Mouse (Mus musculus) right cerebral cortex, postnatal 25 days (tissue): ENCODE results near the gene Cdk5r1.
A peak's percentile ranks its signal among the peaks of the same experiment; 100 is the strongest.
"Not testable (repeated sequence)": the region's sequence is repeated elsewhere in the genome, so short reads cannot be mapped to it uniquely, and the experiment has no call there.

Experiments used
- DNase-seq: peaks from one replicate; pipeline ENCODE4 v3.0.0; 2022

The Cdk5r1 gene

DNA sequence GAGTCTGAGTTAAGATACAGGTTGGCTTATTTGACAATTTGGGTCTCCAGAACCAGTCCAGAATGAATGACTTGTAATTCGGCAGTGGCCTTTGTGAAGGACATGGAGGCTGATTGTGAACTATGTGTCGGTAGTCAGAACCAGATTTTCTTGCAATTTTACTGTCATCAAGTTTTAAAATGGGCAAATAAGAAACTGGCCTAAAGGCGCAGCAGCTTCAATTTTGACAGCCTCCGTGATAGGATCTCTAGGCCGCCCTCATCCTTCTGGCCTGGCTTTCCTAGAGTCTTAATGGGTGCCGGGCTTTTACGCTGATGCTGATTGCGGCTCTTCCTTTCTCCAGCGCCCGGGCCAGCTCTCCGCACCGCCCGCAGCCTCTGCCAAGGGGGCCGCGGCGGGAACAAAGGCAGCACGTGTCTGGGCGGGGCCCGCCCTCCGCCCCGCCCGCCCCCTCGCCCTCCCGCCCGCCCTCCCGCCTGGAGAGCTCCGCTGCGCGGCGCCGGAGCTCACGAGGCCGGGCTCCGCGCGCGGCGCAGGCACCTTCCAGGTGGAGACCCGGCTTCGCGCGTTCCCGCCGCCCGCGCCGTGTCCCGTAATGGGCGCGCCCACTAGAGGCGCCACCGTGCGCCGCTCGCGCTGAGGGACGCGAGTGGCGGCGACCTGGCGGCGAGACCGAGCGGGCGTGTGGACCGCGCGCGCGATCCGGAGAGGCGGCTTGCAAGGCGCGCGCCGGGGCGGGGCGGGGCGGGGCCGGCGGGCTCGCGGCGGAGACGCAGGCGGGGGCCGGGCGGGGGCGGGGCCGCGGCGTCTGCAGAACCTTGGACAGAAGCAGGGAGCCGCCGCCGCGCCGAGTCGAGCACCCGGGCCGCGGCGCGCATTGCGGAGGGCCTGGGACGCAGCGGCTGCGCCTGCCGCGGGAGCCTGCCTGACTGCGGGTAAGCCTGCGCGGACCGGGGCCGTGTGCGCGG, at the start of gene Cdk5r1:
Gene Cdk5r1, plus strand, starts transcription at position 802 of the 968 bp plus-strand sequence.
- peak; percentile 94 for DNase-seq

DNA sequence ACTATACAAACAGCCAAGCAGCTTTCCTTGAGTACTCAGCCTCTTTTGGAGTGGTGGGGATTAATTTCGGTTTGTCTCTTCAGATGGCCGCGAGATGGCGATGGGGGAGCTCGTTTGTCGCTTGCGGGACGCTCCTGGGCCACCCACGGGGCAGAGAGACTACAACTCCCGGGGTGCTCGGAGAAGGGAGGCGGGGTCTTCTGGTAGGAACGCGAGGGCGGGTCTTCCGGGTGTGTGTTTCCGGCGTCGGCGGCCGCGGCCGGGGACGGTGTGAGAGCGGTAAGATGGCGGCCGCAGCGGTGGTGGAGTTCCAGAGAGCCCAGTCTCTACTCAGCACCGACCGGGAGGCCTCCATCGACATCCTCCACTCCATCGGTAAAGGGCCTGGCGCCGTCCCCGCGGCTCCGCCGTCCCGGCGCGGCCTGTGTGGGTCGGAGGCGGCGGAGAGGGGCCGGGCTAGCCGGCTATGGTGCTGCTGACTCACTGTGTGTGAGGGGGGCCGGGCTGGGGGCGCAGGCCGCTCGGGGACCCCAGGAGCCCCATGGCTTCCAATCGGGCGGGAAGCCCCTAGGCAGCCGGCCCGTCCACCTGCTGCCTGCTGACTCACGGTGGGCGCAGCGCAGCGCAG, 48.3 kb upstream of the Cdk5r1 start, which contains the start of gene Psmd11:
Gene Psmd11, plus strand, starts transcription at position 235 of the 628 bp plus-strand sequence.
- peak; percentile 96 for DNase-seq

DNA sequence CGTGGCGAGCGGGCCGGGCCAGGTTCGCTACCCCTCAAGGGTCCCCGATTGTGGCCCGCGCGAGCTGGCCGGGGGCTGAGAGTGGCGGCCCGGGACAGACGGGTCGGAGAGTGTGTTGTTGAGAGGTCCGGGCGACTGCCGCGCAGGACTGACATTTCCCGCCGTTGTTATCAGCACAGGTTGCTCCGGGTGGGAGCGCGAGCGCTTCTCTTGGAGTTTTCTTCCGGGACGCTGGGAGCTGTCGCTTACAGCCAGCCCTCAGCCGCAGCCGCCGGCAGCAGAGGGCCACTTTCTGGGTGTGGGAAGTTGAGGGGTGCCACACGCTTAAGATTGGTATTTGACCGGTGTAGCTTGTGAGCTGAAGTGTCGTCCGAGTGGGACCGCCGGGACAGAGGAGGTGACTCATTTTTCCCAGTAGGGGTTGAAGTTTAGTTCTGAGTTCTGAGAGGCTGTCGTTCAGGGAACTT, 47.8 kb upstream of the Cdk5r1 start:
- DNase-seq, result peak; percentile 55

DNA sequence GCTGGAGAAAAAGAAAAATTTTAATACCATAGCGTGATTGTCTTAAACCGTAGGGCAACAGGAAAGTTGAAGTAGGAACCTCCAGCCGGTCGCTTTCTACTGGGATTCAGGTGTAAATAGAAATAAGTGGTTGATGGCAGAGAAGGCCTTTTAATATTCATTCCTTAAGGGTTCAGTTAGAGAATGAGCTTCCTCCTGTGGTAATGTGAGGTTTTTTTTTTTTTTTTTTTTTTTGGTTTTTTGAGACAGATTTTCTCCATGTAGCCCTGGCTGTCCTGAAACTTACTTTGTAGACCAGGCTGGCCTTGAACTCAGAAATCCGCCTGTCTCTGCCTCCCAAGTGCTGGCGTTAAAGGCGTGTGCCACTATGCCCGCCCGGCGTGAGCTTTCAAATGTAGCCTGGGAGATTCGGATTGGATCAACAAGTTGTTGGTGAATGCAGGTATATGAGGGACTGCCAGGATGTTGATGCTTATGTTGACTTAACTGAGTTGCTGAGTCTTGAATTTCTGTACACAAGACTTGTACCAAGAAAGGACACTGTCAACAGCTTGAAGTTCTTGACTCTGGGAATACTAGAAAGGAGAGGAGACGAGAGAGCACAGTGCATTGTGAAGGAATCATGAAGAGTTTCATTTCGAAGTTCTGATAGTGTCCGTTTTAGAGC, 47.2 kb upstream of the Cdk5r1 start:
- no peak for DNase-seq

DNA sequence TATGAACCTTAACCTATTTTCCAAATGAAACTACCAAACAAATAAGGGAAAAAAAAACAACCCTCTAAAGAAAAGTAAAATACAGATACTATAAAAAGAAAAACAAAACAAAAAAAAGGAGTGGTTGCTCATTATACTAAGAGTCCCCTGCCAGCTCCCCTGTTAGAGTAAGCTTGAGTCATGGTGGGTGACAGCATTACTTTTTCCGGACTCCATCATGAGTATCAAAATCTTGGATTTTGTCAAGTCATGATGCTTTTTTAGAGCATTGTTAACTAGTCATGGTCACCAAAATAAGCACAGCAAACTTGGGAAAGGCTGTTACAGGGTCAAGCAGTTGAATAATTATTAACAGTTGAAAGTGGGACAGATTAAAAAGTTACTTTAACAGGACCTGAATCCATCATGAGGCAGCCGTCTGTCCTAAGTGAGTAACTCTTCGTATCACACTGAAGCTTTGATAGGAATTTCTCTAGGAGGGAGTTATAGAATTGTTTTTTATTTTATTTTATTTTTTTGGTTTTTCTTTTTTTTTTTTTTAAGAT, 46.4 kb upstream of the Cdk5r1 start:
- no peak for DNase-seq

DNA sequence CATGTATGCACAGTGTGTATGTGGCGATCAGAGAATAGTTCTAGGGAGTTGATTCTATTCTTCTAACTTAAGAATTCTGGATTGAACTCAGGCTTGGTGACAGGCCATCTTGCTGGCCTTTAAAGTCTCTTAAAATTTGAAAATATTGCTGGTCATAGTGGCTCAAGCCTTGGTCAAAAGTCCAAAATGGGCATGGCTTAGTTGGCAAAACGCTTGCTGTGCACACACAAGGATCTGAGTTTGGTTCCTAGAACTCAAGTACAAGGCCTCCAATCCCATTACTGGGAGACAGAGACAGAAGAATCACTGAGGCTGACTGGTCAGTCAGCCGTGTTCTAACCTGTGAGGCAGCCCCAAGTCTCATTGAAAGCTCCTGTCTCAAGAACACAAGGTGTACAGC, 29.9 kb upstream of the Cdk5r1 start:
- no peak for DNase-seq

DNA sequence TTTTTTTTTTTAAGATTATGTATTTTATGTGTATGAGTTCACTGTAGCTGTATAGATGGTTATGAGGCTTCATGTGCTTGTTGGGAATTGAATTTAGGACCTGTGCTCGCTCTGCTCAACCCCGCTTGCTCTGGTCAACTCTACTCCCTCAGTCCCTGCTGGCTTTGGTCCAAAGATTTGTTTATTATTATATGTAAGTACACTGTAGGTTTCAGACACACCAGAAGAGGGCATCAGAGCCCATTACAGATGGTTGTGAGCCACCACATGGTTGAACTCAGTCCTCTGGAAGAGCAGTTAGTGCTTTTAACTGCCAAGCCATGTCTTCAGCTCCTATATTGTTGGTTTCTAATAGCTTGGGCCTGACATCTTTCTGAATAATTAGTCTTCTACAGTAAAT, 27.0 kb upstream of the Cdk5r1 start:
- DNase-seq, result no peak

DNA sequence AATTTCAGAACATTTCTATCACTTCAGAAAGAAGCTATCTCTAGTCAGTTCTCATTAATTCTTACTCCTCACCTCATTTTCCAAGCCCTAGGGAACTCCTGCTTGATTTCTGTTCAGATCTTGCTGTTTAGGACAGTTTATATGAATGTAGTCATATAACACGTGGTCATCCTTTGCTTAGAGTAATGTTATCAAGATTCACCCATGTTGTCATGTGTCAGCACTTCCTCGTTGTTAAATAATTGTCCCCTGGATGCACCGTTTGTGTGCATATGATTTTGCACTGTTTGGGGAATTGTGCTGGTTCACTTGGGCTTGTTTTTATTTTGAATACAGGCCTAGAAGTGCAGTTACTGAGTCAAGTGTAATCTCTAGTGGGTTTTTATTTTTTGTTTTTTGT, 24.6 kb upstream of the Cdk5r1 start:
- no peak for DNase-seq

DNA sequence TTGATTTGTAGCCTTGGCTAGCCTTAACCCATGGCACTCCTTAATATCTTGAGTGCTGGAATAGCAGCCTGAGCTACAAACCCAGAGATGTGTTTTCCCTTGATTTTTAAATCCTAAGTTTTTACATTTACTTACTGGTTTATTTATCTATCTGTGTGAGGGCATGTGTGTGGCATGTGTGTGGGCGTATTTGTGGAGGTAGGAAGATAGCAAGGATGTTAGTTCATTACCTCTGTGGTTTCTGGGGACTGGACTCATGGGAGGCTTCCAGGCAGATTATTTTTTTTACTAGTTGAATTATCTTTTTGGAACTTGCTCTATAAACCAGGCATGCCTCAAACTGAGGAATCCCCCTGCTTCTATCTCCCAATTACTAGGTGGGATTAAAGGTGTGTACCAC, 23.6 kb upstream of the Cdk5r1 start:
- no peak for DNase-seq

DNA sequence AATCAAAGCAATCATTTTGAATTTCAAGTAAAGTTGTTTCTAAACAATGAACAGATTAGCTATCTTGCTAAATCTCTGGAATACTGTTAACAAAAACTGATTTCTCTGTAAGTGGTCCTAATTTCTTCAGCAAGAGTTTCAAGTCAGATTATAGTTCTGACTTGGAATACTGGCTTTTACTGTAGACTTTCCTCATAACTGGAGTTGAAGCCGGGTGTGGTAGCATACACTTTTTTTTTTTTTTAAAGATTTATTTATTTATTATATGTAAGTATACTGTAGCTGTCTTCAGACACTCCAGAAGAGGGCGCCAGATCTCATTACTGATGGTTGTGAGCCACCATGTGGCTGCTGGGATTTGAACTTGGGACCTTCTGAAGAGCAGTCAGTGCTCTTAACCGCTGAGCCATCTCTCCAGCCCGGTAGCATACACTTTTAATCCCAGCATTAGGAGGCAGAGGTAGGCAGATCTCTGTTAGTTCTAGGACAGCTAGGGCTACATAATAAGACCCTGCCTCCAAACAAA, 13.2 kb upstream of the Cdk5r1 start:
- DNase-seq, result not testable (repeated sequence)

DNA sequence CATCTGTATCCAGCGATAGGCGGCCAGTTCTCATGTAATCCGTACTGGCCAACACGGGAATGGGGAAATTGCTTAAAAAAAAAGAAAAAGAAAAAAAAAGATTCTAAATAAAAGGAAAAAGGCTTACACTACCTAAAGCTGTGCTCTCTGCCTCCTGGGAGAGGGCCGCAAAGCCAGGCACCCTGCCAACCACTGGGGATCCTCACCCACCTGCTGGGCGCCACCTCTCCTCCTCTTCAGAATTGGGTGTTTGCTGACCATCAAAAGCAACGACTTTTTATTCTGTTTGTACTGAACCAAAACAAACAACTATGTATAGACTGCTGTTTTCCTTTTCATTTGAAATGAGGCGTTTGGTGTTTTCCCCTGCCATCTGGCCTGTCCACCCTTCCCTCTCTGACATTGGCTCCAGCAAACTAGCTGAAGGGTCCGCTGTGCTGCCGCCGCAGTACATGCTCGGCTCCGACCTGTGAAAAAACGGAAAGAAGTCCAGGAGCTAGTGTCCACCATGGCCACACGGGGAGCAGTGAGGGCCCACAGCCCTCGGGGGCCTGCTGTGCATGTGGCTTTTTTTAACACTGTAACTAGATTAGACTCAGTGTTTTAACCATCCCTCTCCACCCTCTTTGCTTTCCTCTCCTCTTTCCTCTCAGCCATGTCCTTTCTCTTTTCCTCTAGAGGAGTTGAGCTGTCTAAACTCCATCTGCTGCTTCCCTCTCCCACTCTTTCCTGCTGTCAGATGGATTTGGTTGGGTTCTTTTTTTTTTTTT, 4.8 kb upstream of the Cdk5r1 start:
- peak; percentile 31 for DNase-seq

DNA sequence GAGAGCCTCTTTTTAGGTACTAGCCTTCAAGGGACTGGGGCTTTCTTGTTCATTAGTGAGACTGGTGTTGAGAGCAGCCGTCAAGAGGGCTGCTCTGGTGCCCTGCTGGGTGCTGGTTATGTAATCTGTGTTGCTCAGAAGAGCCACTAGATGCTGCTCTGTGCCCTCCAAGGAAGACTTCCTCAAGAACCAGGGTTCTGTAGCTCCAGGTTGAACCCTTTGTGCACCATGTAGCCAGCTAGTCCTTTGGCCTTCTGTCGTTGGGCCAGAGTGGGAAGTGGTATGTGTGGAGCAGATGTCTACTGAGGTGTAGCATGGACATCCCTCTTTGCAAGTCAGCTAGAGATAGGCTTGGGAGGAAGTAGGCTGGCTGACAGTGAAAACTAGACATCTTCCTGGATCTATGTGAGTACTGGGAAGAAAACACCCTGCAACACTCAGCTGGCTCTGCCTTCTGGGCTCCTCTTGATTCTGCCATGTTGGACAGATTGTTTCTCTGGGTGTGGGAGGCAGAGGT, 2.6 kb upstream of the Cdk5r1 start:
- DNase-seq, result peak; percentile 47

DNA sequence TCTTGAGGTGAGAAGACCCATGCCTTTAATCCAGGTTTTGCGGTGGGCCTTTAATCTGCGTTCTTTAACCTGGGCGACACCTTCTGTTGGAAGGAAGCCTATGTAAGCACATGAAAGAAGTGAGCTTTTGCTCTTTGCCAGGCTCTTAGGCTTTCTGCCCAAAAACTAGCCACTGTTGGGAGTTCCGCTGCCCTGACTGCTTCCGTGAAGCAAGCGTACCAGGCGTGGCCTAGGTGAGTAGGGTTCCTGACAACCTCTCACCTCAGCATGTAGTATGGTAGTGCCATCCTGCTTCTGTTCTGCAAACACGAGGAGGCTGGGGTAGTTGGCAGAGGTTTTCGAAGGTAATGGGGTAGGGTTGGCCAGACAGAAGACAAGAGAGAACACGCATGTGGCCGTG, 2.0 kb upstream of the Cdk5r1 start:
- no peak for DNase-seq

DNA sequence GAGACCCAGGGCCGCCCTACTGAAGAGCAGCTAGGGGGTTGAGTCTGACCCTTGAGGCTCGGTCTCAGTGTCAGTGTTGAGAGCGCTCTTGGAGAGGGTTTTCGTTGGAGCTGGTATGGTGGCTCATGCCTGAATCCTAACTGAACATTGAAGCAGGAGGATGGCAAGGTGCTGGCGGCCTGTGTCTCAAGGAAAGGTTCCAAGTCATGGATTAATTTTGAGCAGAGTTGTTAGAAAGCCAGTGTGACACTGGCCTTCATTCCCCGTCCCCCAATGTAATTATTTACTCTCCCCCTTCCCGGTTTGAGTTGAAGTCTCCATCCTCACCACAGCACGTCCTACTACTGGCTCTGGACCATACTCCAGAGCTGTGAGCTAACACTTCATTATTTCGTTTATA, 1.3 kb upstream of the Cdk5r1 start:
- no peak for DNase-seq

DNA sequence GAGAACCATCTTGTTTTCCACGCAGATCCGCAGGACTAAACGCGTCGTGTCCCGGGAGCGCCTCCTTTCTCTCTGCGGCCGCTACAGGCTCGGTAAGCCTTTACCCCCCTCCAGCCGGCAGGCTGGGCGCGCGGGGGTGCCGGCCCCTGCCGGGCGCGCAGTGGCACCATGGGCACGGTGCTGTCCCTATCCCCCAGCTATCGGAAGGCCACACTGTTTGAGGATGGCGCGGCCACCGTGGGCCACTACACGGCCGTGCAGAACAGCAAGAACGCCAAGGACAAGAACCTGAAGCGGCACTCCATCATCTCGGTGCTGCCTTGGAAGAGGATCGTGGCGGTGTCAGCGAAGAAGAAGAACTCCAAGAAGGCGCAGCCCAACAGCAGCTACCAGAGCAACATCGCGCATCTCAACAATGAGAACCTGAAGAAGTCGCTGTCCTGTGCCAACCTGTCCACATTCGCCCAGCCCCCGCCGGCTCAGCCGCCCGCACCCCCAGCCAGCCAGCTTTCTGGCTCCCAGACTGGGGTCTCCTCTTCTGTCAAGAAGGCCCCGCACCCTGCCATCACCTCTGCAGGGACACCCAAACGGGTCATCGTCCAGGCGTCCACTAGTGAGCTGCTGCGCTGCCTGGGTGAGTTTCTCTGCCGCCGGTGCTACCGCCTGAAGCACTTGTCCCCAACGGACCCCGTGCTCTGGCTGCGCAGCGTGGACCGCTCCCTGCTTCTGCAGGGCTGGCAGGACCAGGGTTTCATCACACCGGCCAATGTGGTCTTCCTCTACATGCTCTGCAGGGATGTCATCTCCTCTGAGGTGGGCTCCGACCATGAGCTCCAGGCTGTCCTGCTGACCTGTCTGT, 747 bp downstream of the Cdk5r1 start:
- DNase-seq, result peak; percentile 56

DNA sequence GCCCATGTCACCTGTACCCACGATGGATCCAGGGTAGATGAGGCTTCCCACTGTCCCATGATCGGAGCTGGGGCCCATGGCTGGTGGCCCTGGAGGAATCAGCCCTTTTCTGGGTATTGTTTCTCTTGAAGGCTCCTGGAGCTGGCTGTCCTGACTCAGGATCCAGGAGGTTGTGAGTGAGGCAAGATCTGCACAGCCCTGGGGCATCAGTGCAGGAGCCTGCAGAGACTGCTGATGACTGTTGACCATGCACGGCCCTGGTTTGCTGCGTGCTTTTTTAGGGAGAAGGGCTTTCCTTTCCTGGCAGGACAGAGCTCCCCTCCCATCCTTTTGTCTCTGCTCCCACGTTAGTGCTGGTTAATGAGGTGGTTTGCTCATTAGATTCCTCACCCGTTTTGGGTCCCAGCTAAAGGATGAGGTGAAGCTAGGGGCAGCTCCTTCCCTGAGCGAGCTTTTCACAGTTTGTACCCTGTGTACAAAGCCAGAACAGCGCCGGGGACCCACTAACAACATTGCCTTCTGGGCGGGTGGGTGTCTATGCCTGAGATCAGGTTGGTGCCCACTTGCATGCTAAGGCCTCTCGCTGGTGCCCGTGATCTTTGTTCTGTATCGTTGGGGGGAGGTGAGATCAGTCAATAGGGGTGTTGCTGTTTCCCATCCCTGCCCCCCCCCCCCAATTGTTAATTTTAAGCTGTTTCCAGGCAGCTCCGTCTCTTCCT, 2.0 kb downstream of the Cdk5r1 start:
- DNase-seq, result peak; percentile 17

DNA sequence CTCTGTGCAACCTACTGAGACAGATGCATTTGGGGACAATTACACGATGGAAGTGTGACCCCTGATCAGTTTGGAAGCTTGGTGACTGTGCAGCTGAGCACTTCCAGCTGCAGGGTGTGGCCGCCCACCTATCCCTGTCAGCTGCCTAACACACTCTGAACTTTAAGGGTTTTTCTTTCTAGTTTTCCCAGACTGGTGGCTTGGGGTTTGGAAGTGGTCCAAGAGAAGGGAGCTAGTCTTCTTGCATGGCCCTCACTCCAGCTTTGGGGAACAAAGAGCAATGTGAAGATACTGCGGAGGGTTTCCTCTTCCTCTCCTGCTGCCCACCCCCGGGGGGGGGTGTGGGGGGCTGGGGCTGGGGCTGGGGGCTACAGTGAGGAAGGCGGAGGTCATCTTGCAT, 2.6 kb downstream of the Cdk5r1 start:
- peak; percentile 45 for DNase-seq

DNA sequence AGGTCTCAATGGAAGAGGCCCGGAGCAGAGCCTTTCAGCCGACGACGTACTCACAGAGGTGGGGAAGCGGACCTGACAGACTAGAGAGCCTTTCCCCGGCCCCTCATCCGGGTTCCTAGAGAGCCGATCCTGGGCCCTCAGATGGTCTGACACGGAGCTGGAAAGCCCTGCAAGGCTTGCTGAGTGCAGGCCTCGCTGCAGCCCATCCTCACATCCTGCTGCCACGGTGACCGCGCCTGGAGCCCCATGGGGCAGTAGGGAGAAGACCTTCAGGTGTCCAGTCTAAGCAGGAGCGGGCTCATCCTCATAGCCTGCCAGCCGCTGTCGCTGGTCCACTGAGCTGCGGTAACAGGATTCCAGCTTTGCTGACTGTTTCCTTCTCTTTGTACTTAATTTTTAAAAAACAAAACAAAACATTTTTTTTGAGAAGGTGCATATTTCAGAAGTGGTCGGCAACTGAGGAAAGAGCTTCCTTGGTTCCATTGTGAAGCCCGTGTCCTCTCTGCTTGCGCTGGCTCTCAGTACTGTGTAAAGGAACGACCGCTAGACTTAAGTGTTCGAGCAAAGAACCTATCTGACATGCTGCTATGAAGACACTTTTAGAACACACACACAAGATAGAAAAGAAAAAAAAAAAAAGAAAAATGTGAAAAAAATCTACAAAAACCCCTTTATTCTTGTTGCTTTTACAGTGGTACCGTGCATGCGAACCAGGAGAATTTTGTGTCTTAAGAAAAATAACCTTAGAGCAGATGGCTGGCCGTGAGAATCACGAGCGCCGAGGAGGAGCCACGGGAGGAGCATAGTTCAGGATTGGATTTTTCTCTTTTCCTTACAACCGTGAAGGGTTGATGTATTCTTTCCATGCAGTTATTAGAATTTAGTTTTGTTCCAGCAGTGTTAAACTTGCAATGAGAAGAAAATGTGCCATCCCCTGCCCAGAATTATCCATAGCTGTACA, 3.4 kb downstream of the Cdk5r1 start:
- peak; percentile 45 for DNase-seq
